Mouse (Mus musculus) yolk sac, embryonic 10.5 days (tissue): ENCODE measurements around the gene Cfap61.
"Not testable (repeated sequence)": the region's sequence is repeated elsewhere in the genome, so short reads cannot be mapped to it uniquely, and the experiment has no call there.

ENCODE experiments used
- DNase-seq: peaks from one replicate; pipeline ENCODE4 v3.0.0-alpha.2; 2017; ENCODE audit warnings: low spot score

The Cfap61 gene

GRCm38 (mm10) chr2:145934339-145935231, at the start of gene Cfap61, which contains the start of gene Crnkl1:
Gene Cfap61 (plus strand): TSS chr2:145934784.
Gene Crnkl1 (minus strand): TSS chr2:145935014.
- DNase-seq = peak; percentile 95

GRCm38 (mm10) chr2:145884913-145885785, 49.4 kb upstream of the Cfap61 start:
- no peak for DNase-seq

- no peak for DNase-seq
Measured at GRCm38 (mm10) chr2:145887937-145888765, 46.4 kb upstream of the Cfap61 start.

GRCm38 (mm10) chr2:145888766-145889480, 45.7 kb upstream of the Cfap61 start:
- no peak for DNase-seq

GRCm38 (mm10) chr2:145890571-145890970, 44.0 kb upstream of the Cfap61 start:
- no peak for DNase-seq

GRCm38 (mm10) chr2:145893756-145894155, 40.8 kb upstream of the Cfap61 start:
- no peak for DNase-seq

GRCm38 (mm10) chr2:145898106-145898505, 36.5 kb upstream of the Cfap61 start:
- no peak for DNase-seq

- DNase-seq = not testable (repeated sequence)
Measured at GRCm38 (mm10) chr2:145900318-145900717, 34.3 kb upstream of the Cfap61 start.

- DNase-seq = no peak
Measured at GRCm38 (mm10) chr2:145901861-145902260, 32.7 kb upstream of the Cfap61 start, which contains the start of gene Naa20. Gene Naa20 (plus strand): TSS chr2:145902099.

- peak; percentile 89 for DNase-seq
Measured at GRCm38 (mm10) chr2:145903061-145903901, 31.3 kb upstream of the Cfap61 start.

- DNase-seq = no peak
Measured at GRCm38 (mm10) chr2:145903983-145904616, 30.5 kb upstream of the Cfap61 start.

- no peak for DNase-seq
Measured at GRCm38 (mm10) chr2:145905156-145905555, 29.4 kb upstream of the Cfap61 start.

GRCm38 (mm10) chr2:145905884-145906283, 28.7 kb upstream of the Cfap61 start:
- not testable (repeated sequence) for DNase-seq

GRCm38 (mm10) chr2:145920941-145921650, 13.5 kb upstream of the Cfap61 start:
- no peak for DNase-seq

GRCm38 (mm10) chr2:145936975-145937374, 2.4 kb downstream of the Cfap61 start:
- no peak for DNase-seq

GRCm38 (mm10) chr2:145941403-145941802, 6.8 kb downstream of the Cfap61 start:
- no peak for DNase-seq

GRCm38 (mm10) chr2:145944286-145944685, 9.7 kb downstream of the Cfap61 start:
- no peak for DNase-seq

GRCm38 (mm10) chr2:145948402-145948954, 13.9 kb downstream of the Cfap61 start:
- DNase-seq = no peak
